Mouse (Mus musculus) E14TG2a.4 (cell line): ENCODE data around the gene Calcrl.

Source experiments
- H3K27me3 ChIP-seq: 2 replicates; pipeline ENCODE4 v1.6.1; 2014; ENCODE audit warnings: low read length, control low read depth; ENCODE audit not compliant: insufficient read depth
- H3K36me3 ChIP-seq: 2 replicates; pipeline ENCODE4 v1.6.1; 2014; ENCODE audit warnings: low read length, control low read depth; ENCODE audit not compliant: insufficient read depth
- H3K4me1 ChIP-seq: replicated peaks from 2 replicates; pipeline ENCODE4 v1.6.1; 2014; ENCODE audit warnings: low read depth, low read length, control low read depth
- H3K4me3 ChIP-seq: replicated peaks from 2 replicates; pipeline ENCODE4 v1.5.1; 2014; ENCODE audit warnings: mild to moderate bottlenecking, low read length
- H3K9me3 ChIP-seq: 2 replicates; pipeline ENCODE4 v1.6.1; 2014; ENCODE audit warnings: low read length, control low read depth
- CTCF ChIP-seq: conservative IDR thresholded peaks from 2 replicates; pipeline ENCODE4 v1.5.1; 2014; ENCODE audit warnings: low read length
- NANOG ChIP-seq: IDR thresholded peaks from 2 replicates; pipeline ENCODE4 v1.6.1; 2014; ENCODE audit warnings: borderline replicate concordance, low read length, mixed read lengths
- POU5F1 ChIP-seq: IDR thresholded peaks from 2 replicates; pipeline ENCODE4 v1.6.1; 2014; ENCODE audit warnings: low read length, borderline replicate concordance

Gene Calcrl

DNA sequence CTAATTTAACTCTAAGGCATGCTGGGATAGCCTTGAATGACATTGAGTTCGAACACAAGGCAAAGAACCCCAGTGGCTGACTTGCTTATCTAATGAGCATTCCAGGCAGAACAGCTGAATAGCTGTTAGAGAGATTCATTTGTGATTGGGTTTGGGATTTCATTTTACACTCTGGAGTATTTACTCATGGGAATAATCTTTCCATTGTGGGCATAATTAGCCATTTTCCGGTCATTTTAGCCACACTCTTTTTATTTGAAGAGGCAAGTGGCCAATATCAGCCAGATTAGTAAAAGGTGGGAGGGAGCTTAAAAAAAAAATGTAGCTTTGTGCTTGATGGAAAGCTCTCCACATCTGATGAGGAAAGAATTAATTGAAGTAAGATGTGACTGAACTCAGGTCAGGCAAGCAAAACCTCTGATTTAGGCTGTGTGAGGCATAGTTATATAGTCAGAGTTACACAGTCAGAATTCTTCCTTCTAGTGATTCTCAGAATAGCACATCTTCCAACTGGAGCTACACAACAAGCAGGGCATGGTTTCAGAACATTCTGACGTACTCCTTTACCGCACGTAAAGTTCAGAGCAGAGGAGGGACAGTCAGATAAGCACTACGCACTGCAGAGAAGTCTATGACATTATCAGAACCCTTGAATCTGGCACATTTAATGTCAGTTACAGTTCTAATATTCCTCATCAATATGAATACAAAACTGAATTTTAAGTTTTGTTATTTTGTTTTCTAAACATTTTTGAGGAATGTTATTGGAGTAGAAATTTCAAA is 40.1 kb downstream of the Calcrl start:
- TF ChIP-seq POU5F1 = no peak
- no peak for TF ChIP-seq NANOG
- no peak for TF ChIP-seq CTCF
- no peak overlapping the region for H3K4me3 ChIP-seq
- no peaks in the 10 kb centered on the region for H3K27me3 ChIP-seq
- H3K4me1 ChIP-seq = peaks cover 15% of the 10 kb centered on the region; the same call in 1 of the 2 replicates
- no peaks in the 10 kb centered on the region for H3K9me3 ChIP-seq
- H3K36me3 ChIP-seq = no peaks in the 10 kb centered on the region

DNA sequence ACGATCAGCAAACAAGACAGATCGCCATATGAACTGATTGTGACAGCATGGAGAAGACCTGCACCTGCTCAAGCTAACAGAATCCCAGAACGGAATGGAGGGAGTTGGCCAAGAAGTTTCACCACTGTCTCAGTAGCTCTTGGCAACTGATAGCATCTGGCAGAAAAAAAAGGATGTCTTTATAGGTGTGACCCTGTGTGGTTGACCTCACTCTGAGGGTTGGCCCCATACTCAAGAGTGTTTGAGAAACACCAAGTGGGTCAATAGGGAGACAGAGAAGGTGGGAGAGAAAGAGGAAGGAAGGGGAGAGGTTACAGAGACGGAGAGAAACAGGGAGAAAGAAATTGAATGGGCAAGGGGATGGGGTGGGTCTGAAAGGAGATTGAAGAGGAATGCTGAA is 41.4 kb downstream of the Calcrl start:
- TF ChIP-seq CTCF = no peak
- H3K9me3 ChIP-seq = no peaks in the 10 kb centered on the region
- no peaks in the 10 kb centered on the region for H3K27me3 ChIP-seq
- no peaks in the 10 kb centered on the region for H3K36me3 ChIP-seq
- no peak overlapping the region for H3K4me3 ChIP-seq
- H3K4me1 ChIP-seq = peaks cover 15% of the 10 kb centered on the region; the same call in 1 of the 2 replicates

DNA sequence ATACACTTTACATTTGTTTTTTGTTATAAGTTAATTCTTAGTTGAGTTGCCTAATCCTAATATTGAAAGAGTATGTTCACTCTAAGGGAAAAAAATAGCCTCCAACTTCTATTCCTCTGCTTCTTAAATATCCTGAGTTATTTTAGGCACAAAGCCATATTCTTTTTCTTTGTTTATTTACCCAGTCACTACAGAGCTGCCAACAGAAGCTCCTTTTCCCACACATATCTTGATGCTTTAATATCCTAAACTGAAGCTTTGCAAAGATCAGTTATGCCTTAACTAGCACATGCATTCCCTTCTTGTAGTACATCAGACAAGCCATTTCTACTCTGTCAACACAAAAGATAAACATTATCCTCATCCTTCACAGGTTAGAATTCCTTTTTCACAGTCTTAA is 42.7 kb downstream of the Calcrl start:
- no peaks in the 10 kb centered on the region for H3K36me3 ChIP-seq
- no peaks in the 10 kb centered on the region for H3K9me3 ChIP-seq
- no peak overlapping the region for H3K4me3 ChIP-seq
- peaks cover 10% of the 10 kb centered on the region; the same call in 1 of the 2 replicates for H3K4me1 ChIP-seq
- TF ChIP-seq NANOG = no peak
- H3K27me3 ChIP-seq = no peaks in the 10 kb centered on the region

DNA sequence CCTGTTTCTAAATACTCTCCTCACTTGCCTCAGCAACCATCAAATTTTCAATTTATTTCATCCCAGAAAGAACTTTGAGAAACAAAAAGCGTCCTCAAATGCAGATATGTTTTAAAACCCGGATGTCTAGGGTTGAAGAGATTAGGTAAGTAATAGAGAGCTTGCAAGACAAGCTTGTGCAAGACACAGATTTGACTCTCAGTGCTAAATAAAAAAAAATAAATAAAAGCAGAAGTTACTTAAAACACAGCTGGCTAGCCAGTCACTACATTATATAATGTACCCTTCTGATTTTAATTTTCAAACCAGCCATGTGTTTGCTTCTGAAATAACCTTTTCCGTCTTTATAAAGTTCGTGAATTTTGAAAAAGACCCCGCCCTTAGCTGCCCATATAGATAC is 43.2 kb downstream of the Calcrl start:
- peaks cover 5% of the 10 kb centered on the region; the same call in 1 of the 2 replicates for H3K4me1 ChIP-seq
- TF ChIP-seq CTCF = no peak
- no peak for TF ChIP-seq POU5F1
- no peak for TF ChIP-seq NANOG
- H3K27me3 ChIP-seq = no peaks in the 10 kb centered on the region
- no peaks in the 10 kb centered on the region for H3K36me3 ChIP-seq
- H3K4me3 ChIP-seq = no peak overlapping the region
- no peaks in the 10 kb centered on the region for H3K9me3 ChIP-seq

DNA sequence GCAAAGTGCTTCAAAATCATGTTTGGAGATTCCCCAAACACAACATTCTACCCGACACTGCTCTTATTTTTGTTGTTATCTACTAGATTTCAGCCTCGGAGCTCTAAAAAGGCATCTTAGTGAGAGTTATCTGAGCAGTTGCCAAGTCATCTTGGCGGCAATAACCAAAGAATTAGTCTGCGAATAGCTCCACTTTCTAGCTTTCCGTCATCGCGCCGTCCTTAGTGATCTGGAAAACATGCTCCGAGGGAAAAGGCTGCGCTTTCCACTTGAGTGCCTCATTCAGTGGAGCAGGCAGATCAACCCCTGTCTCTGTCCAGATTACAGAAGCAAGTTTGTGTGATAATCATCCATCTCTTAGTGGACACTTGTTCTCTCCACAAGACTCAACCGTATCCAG is 44.4 kb downstream of the Calcrl start:
- no peaks in the 10 kb centered on the region for H3K4me1 ChIP-seq
- TF ChIP-seq CTCF = no peak
- no peak for TF ChIP-seq POU5F1
- no peak for TF ChIP-seq NANOG
- H3K27me3 ChIP-seq = no peaks in the 10 kb centered on the region
- no peaks in the 10 kb centered on the region for H3K9me3 ChIP-seq
- no peak overlapping the region for H3K4me3 ChIP-seq
- H3K36me3 ChIP-seq = no peaks in the 10 kb centered on the region

DNA sequence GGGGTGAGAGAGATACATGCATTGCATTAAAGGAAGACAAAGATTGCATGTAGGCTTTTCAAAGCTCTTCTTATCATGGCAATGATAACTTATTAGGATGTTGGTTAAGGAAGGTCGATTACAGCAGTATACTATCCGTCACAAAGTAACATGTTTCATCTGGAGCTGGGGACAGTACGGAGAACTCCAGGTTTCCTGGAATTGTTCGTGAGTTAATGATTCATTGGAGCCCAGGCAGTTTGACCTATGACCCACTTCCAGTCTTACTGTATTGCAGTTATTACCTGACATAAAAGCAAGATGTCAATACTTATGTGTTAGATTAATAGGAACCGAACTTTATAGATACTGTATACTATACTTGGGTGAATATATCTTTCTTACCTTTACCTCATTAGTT is 46.5 kb downstream of the Calcrl start:
- Histone ChIP-seq H3K4me3 (no peak overlapping the region), H3K36me3 (no peaks in the 10 kb centered on the region), H3K27me3 (no peaks in the 10 kb centered on the region), H3K9me3 (no peaks in the 10 kb centered on the region), H3K4me1 (no peaks in the 10 kb centered on the region)
- TF ChIP-seq POU5F1 (no peak), CTCF (no peak), NANOG (no peak)

DNA sequence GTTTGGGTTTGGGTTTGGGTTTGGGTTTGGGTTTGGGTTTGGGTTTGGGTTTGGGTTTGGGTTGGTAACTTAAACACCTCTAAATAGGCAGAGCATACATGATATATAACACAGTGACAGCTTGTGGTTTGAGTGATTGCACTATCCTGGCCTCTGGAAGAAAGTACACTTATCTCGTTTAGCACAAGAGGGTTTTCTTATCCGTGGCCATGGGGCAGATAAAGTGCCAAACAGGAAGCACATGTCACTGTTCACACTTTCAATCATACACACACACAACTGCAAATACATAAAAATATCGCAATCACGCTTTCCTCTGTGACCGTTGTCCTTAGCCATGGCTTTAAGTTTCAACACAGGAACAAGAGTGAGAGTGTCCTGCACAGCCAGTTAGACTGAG is 56.0 kb downstream of the Calcrl start:
- Histone ChIP-seq H3K4me1 (no peaks in the 10 kb centered on the region), H3K4me3 (no peak overlapping the region), H3K9me3 (peaks cover 24% of the 10 kb centered on the region), H3K27me3 (no peaks in the 10 kb centered on the region), H3K36me3 (no peaks in the 10 kb centered on the region)
- TF ChIP-seq POU5F1 (no peak), NANOG (no peak), CTCF (no peak)

DNA sequence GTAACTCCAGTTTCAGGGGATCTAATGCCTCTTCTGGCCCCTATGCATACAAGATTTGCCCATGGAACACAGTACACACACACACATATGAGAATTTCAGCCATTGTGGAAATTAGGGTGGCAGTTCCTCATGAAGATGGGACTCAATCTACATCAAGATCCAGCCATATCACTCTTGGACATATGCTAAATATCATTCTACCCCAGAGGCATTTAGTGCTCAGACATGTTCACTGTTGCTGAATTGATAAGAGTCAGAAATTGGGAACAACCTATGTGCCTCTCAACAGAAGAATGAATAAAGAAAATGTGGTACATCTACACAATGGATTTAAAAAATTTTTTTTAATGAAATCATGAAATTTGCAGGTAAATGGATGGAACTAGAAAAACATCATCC is 58.5 kb downstream of the Calcrl start:
- Histone ChIP-seq H3K4me1 (no peaks in the 10 kb centered on the region), H3K36me3 (no peaks in the 10 kb centered on the region), H3K27me3 (no peaks in the 10 kb centered on the region), H3K4me3 (no peak overlapping the region), H3K9me3 (peaks cover 24% of the 10 kb centered on the region)
- TF ChIP-seq NANOG (no peak), POU5F1 (no peak), CTCF (no peak)

DNA sequence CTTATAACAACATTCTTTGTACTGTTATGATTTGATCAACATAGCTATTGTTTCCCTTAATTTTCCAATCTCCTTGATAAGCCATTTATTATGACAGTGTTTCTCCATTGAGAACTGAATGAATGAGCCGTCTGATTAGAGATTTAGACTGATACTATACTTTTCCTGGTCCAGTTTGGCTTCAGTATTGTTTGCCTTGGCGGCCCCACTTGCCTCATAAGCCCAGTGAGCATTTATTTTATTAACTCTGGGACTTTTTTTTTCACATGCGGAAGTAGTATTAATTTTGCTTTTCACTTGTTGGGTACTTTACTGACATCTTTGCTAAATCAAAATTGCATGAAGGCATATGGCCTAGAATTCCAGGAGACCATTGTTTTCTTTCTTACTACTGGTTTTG is 59.9 kb downstream of the Calcrl start:
- H3K9me3 ChIP-seq = peaks cover 20% of the 10 kb centered on the region
- TF ChIP-seq CTCF (no peak), POU5F1 (no peak), NANOG (no peak)
- H3K36me3 ChIP-seq = no peaks in the 10 kb centered on the region
- H3K4me3 ChIP-seq = no peak overlapping the region
- H3K4me1 ChIP-seq = no peaks in the 10 kb centered on the region
- no peaks in the 10 kb centered on the region for H3K27me3 ChIP-seq
